Mouse (Mus musculus): ENCODE data around the gene Gm10256. TPM values are rescaled to one million over a fixed set of nuclear protein-coding genes. Genes with fewer than 3 reads are reported as not detected.
"Not testable (repeated sequence)": the region's sequence is repeated elsewhere in the genome, so short reads cannot be mapped to it uniquely, and the experiment has no call there.

The Gm10256 gene
- not detected in 2 replicates for polyA plus RNA-seq (2016; fragmentation: Nextera tagmentation; extraction: Ambion mirVana)

DNA sequence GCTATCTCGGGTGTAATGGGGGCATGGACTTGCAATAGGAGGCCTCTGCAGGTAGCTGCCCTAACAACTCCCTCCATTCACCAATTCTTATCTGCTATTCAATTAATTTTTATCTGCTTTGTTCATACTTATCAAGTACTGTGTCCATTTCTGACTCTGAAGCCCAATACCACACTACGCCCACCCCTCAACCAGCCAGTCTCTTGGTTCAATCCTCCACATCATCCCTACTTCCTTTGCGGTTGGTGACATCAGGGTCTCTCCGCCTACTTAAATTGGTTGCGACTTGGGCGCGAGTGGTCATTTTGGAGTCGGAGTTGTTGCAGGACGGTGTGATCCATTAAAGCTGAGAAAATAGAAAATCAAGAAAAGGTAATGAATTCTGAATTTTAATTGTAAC, at the start of gene Gm10256, which contains the start of gene Rbmy:
TSS of gene Gm10256 (plus strand) at position 320 of the 400 bp plus-strand sequence.
TSS of gene Rbmy (plus strand) at position 301 of the 400 bp plus-strand sequence.
- not testable (repeated sequence) for H3K36me3 ChIP-seq; H3K4me1 ChIP-seq; ATAC-seq; H3K9ac ChIP-seq; H3K9me3 ChIP-seq (replicated peaks); H3K27ac ChIP-seq; H3K4me2 ChIP-seq; H3K27me3 ChIP-seq (replicated peaks); H3K4me3 ChIP-seq
- WGBS (ENCODE audit: insufficient replicate concordance): no CpG with 5 or more reads among the region's 9 CpGs

- not testable (repeated sequence) for H3K27me3 ChIP-seq (replicated peaks); ATAC-seq
- WGBS (ENCODE audit: insufficient replicate concordance): no CpG with 5 or more reads among the region's 8 CpGs
Measured at GRCm38 (mm10) chrY:2796105-2796504, 34.4 kb upstream of the Gm10256 start, which contains the start of gene Gm4064. Gene Gm4064 (minus strand): TSS chrY:2796205.

DNA sequence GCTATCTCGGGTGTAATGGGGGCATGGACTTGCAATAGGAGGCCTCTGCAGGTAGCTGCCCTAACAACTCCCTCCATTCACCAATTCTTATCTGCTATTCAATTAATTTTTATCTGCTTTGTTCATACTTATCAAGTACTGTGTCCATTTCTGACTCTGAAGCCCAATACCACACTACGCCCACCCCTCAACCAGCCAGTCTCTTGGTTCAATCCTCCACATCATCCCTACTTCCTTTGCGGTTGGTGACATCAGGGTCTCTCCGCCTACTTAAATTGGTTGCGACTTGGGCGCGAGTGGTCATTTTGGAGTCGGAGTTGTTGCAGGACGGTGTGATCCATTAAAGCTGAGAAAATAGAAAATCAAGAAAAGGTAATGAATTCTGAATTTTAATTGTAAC, 70.2 kb downstream of the Gm10256 start, which contains the start of gene Gm10352:
TSS of gene Gm10352 (plus strand) at position 301 of the 400 bp plus-strand sequence.
- not testable (repeated sequence) for H3K27ac ChIP-seq; H3K9me3 ChIP-seq (replicated peaks); H3K4me3 ChIP-seq; H3K4me2 ChIP-seq; H3K9ac ChIP-seq; H3K4me1 ChIP-seq; H3K36me3 ChIP-seq; ATAC-seq; H3K27me3 ChIP-seq (replicated peaks)
- no CpG with 5 or more reads among the region's 9 CpGs for WGBS (ENCODE audit: insufficient replicate concordance)

More at GRCm38 (mm10) chrY:2796105-2796504, 34.4 kb upstream of the Gm10256 start, which contains the start of gene Gm4064:
- H3K27ac ChIP-seq; H3K4me3 ChIP-seq; H3K9ac ChIP-seq; H3K4me1 ChIP-seq; H3K4me2 ChIP-seq; H3K36me3 ChIP-seq; H3K9me3 ChIP-seq (replicated peaks): not testable (repeated sequence)

Other genes with a start within 250 kb of the Gm10256 start
- gene H2al2c, start 231.6 kb upstream of the Gm10256 start, polyA plus RNA-seq (2016; fragmentation: Nextera tagmentation; extraction: Ambion mirVana): not detected in 2 replicates
- gene Sry, start 167.0 kb upstream of the Gm10256 start, polyA plus RNA-seq (2016; fragmentation: Nextera tagmentation; extraction: Ambion mirVana): not detected in 2 replicates
- not detected in 2 replicates for gene H2al2b, start 110.0 kb upstream of the Gm10256 start, polyA plus RNA-seq (2016; fragmentation: Nextera tagmentation; extraction: Ambion mirVana)
- not detected in 2 replicates for gene Gm4064, start 34.5 kb upstream of the Gm10256 start, polyA plus RNA-seq (2016; fragmentation: Nextera tagmentation; extraction: Ambion mirVana)
- not detected in 2 replicates for gene Rbmy, start within 50 bp of the Gm10256 start, polyA plus RNA-seq (2016; fragmentation: Nextera tagmentation; extraction: Ambion mirVana)
- gene Gm10352, start 70.3 kb downstream of the Gm10256 start, polyA plus RNA-seq (2016; fragmentation: Nextera tagmentation; extraction: Ambion mirVana): not detected in 2 replicates
- gene Gm29289, start 101.9 kb downstream of the Gm10256 start, polyA plus RNA-seq (2016; fragmentation: Nextera tagmentation; extraction: Ambion mirVana): not detected in 2 replicates

All from liver, embryonic 12.5 days (tissue).